Mouse (Mus musculus) ovary, postnatal 10 days (tissue): ENCODE measurements around the gene Olig2.

Experiments
- DNase-seq: peaks from one replicate; pipeline ENCODE4 v3.0.0; 2022; ENCODE audit warnings: low spot score

Gene Olig2

GRCm38 (mm10) chr16:91270982-91271549 lies 45.8 kb downstream of the Olig2 start:
- DNase-seq = no peak

GRCm38 (mm10) chr16:91271634-91272033 lies 46.4 kb downstream of the Olig2 start:
- DNase-seq = no peak
